Mouse (Mus musculus): ENCODE measurements at regions not wholly inside any gene's neighbourhood (a gene's known extent, or its start where the extent isn't known, plus 50 kb on each side); places are given as distances from the start of the nearest gene placed in this dataset.
A peak's percentile ranks its signal among the peaks of the same experiment; 100 is the strongest.
"Not testable (repeated sequence)": the region's sequence is repeated elsewhere in the genome, so short reads cannot be mapped to it uniquely, and the experiment has no call there.

DNA sequence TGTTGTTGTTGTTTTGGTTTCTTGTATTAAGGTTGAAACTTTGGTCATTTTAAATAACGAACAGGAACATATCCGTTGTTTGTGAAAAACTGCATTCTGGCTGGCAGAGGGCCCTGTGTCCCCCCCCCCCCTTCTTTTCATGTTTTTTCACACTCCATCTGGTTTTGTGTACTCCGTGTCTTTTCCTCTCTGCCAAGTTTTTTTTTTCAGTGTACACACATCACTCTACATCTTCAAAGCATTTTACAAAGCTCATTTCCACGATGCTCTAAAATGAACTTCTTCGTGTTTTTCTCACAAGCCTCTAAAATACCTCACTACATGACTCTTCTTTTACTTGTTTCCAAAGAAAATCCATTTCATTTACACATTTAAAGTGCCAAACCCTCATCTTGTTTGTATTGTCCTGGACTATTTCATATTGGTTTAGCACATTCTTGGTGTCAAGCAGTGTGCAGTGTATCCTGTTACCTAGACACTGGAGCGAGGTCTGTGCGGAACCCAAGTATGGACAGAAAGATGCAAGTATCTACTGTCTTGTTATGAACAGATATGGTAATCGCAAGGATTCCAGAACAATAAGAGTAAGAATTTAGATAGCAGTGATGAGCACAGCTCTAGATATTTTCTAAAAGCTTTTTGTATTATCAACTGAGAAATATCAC, 503.5 kb upstream of the Hsf2 start:
- Histone ChIP-seq H3K9me3 (no peaks in the 10 kb centered on the region), H3K4me2 (no peak overlapping the region), H3K27me3 (no peaks in the 10 kb centered on the region), H3K36me3 (no peaks in the 10 kb centered on the region), H3K4me1 (replicated peaks) (no peaks in the 10 kb centered on the region), H3K9ac (no peak overlapping the region), H3K4me3 (no peak overlapping the region), H3K27ac (replicated peaks) (no peak overlapping the region)
- ATAC-seq (ENCODE audit: low read depth), result no peak
- WGBS, result 73% methylated on average over 8 of the region's 8 CpGs

GRCm38 (mm10) chr10:56994969-56995368, 491.2 kb upstream of the Hsf2 start:
- H3K9me3 ChIP-seq, result no peaks in the 10 kb centered on the region
- H3K36me3 ChIP-seq, result no peaks in the 10 kb centered on the region
- 87% methylated on average over 3 of the region's 3 CpGs for WGBS
- H3K4me1 ChIP-seq (replicated peaks), result no peaks in the 10 kb centered on the region
- ATAC-seq (ENCODE audit: low read depth), result no peak
- no peak overlapping the region for H3K4me3 ChIP-seq
- no peak overlapping the region for H3K4me2 ChIP-seq
- H3K27ac ChIP-seq (replicated peaks), result no peak overlapping the region
- no peak overlapping the region for H3K9ac ChIP-seq
- H3K27me3 ChIP-seq, result no peaks in the 10 kb centered on the region

DNA sequence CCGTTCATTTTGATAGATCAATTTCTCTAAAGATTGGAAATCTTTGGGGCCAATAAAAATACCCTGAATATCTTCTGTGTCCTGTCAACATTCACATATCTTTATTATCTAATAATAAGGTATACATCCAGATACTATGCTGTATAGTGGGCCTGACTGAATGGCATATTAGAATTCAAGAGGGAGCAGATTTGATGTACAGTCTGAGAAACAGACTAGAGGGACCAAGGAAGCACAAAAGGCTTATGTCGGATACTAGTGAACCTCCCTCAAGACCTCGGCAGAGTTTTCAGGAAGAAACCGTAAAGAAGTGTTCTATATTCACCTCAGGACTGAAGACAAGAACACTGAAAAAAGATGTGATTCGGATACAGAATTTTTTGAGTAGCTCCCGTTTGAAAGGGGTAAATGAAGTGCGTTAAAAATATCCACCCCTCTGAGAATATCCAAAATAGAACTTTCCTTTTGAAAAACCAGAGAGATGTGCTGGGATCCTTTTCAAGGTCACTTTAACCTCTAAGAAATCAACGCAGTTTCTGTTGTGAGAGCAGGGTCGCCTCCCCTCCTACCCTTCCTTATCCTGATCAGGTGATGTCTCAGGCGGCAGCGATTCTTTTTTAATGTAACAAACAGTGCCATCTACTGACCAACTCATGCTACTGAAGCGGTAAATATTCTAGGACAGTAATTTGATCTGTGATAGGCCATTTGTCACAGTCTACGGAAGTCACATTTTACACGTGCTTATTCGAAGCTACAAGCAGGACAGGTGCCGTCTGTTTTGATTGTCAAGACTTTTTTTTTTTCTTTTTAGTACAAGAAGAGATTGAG, 485.1 kb upstream of the Hsf2 start:
- H3K4me1 ChIP-seq (replicated peaks), result 0 out of 2 replicates have a peak, but pooled peaks cover 4% of the 10 kb centered on the region
- 21% methylated on average over 16 of the region's 16 CpGs for WGBS
- no peaks in the 10 kb centered on the region for H3K36me3 ChIP-seq
- no peaks in the 10 kb centered on the region for H3K9me3 ChIP-seq
- no peak overlapping the region for H3K27ac ChIP-seq (replicated peaks)
- peak overlapping the region; percentile 44 for H3K4me2 ChIP-seq
- ATAC-seq (ENCODE audit: low read depth), result peak; percentile 93
- H3K4me3 ChIP-seq, result peak overlapping the region; percentile 10; the same call in 1 of the 2 replicates
- no peaks in the 10 kb centered on the region for H3K27me3 ChIP-seq
- no peak overlapping the region; the same call in 1 of the 2 replicates for H3K9ac ChIP-seq

DNA sequence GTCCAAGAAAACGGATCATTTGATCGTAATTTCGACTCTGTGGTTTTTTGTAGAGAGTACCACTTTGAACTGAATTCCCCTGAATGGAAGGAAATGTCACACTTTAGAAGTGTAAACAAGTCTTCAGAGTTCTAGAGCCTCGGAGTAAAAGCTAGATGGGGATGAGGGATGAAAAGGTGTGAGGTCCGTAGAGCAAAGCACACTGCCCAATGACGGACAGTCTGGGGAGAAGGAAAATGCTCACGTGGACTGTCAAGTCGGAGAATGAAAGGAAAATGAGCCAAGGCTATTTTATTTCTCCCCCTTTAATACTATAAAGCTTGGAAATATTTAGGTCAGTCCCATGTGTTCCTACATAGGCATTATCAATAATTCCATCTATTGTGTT, 484.5 kb upstream of the Hsf2 start:
- Histone ChIP-seq H3K4me2 (peak overlapping the region; percentile 44), H3K4me1 (replicated peaks) (0 out of 2 replicates have a peak, but pooled peaks cover 4% of the 10 kb centered on the region), H3K27me3 (no peaks in the 10 kb centered on the region), H3K4me3 (no peak overlapping the region), H3K9me3 (no peaks in the 10 kb centered on the region), H3K36me3 (no peaks in the 10 kb centered on the region), H3K9ac (no peak overlapping the region), H3K27ac (replicated peaks) (no peak overlapping the region)
- ATAC-seq (ENCODE audit: low read depth), result peak; percentile 61; the same call in 1 of the 2 replicates
- WGBS, result 66% methylated on average over 8 of the region's 8 CpGs

DNA sequence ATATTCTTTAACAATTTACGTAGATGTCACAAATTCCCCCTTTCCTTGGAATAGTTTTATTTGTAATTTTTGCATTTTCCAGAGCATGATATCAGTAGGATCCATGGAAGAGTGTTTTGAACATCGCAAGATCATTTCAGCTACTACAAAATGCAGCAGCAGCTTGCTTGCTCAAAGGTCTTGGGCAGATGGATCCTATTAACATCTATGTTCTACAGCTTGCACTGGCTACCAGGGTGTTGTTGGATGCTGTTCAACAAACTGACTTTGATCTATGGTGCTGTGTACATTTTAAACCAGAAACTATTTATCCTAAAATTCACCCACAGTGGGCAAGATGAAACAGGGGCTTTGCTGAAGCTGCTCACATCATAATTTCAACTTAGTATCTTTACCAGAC, 448.5 kb upstream of the Hsf2 start:
- Histone ChIP-seq H3K4me2 (no peak overlapping the region), H3K36me3 (no peaks in the 10 kb centered on the region), H3K27ac (replicated peaks) (no peak overlapping the region), H3K27me3 (no peaks in the 10 kb centered on the region), H3K9me3 (no peaks in the 10 kb centered on the region), H3K4me3 (no peak overlapping the region), H3K9ac (no peak overlapping the region), H3K4me1 (replicated peaks) (no peaks in the 10 kb centered on the region)
- WGBS, result 89% methylated on average over 2 of the region's 2 CpGs
- ATAC-seq (ENCODE audit: low read depth), result no peak

DNA sequence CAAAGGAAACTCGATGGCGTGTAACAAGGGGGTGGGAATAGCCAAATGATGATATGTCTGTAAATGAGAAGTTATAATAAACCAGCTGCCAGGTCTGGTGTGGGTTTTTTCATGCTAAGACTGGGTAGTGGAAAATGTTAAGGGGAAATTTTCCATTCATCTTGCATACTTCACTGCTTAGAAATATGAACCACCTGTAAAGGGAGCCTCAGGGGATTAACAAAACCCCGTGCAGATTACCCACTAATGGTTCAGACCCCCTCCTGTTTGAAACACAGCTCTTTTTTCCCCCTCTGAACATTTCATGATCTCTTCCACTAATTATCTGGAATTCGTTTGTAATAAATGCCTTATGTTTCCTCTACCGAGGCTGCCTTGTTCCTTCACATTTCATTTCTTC, 446.0 kb upstream of the Hsf2 start:
- ATAC-seq (ENCODE audit: low read depth), result no peak; the same call in 1 of the 2 replicates
- H3K4me1 ChIP-seq (replicated peaks), result no peaks in the 10 kb centered on the region
- WGBS, result 54% methylated on average over 5 of the region's 5 CpGs
- no peaks in the 10 kb centered on the region for H3K9me3 ChIP-seq
- H3K9ac ChIP-seq, result no peak overlapping the region
- H3K4me2 ChIP-seq, result no peak overlapping the region
- no peaks in the 10 kb centered on the region for H3K27me3 ChIP-seq
- H3K4me3 ChIP-seq, result no peak overlapping the region
- H3K27ac ChIP-seq (replicated peaks), result no peak overlapping the region
- H3K36me3 ChIP-seq, result no peaks in the 10 kb centered on the region

DNA sequence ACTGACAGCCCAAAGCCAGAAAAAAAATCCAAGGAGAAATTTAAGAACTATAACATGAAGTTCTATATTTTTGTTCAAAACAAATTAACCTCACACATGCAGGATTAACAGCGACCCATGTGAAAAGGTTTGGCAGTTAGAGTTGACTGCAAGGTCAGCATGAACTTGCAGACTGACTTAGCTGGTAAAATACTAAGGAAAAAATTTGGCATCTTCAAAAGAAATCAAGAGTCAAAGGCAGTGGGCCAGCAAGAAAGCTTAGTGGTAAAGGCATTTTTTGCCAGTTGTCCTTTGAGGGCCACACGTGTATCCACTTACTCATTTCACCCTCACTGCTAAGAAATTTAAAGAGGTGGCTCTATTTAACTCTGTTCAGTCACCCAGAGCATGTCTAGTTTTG, 440.2 kb upstream of the Hsf2 start:
- Histone ChIP-seq H3K4me1 (replicated peaks) (no peaks in the 10 kb centered on the region), H3K9me3 (no peaks in the 10 kb centered on the region), H3K4me2 (no peak overlapping the region), H3K4me3 (no peak overlapping the region), H3K36me3 (no peaks in the 10 kb centered on the region), H3K9ac (no peak overlapping the region), H3K27ac (replicated peaks) (no peak overlapping the region), H3K27me3 (no peaks in the 10 kb centered on the region)
- WGBS, result 89% methylated on average over 2 of the region's 2 CpGs
- no peak for ATAC-seq (ENCODE audit: low read depth)

DNA sequence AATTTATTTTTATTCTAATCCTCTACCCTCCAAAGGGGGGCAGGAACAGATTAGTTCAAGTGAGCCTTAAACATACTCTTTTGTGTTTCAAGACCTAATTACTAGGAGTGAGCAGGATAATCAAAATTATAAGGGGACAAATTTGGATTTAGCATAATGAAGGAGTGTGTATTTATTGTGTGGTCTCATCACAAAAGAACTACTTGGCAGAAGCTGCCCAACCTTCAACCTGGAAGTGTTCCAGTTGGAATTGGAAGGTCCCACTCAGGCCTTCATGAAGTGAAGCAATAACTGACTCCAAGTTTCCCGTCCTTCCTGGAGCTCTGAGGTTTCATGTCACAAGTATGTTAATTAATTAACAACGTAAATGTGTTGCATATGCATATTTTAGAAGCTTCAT, 439.3 kb upstream of the Hsf2 start:
- Histone ChIP-seq H3K9me3 (no peaks in the 10 kb centered on the region), H3K4me2 (no peak overlapping the region), H3K9ac (no peak overlapping the region), H3K27ac (replicated peaks) (no peak overlapping the region), H3K4me3 (no peak overlapping the region), H3K4me1 (replicated peaks) (no peaks in the 10 kb centered on the region), H3K27me3 (no peaks in the 10 kb centered on the region), H3K36me3 (no peaks in the 10 kb centered on the region)
- ATAC-seq (ENCODE audit: low read depth), result no peak
- 76% methylated on average over 2 of the region's 2 CpGs for WGBS

- Histone ChIP-seq H3K27ac (replicated peaks) (no peak overlapping the region), H3K36me3 (no peaks in the 10 kb centered on the region), H3K4me2 (no peak overlapping the region), H3K9me3 (no peaks in the 10 kb centered on the region), H3K4me3 (no peak overlapping the region), H3K27me3 (no peaks in the 10 kb centered on the region), H3K9ac (no peak overlapping the region), H3K4me1 (replicated peaks) (no peaks in the 10 kb centered on the region)
- no peak for ATAC-seq (ENCODE audit: low read depth)
Observed at GRCm38 (mm10) chr10:57047719-57048118, 438.5 kb upstream of the Hsf2 start.

GRCm38 (mm10) chr10:57053375-57053774, 432.8 kb upstream of the Hsf2 start:
- 87% methylated on average over 2 of the region's 2 CpGs for WGBS
- H3K9me3 ChIP-seq; ATAC-seq (ENCODE audit: low read depth); H3K4me1 ChIP-seq (replicated peaks); H3K4me3 ChIP-seq; H3K9ac ChIP-seq; H3K27ac ChIP-seq (replicated peaks); H3K4me2 ChIP-seq; H3K36me3 ChIP-seq; H3K27me3 ChIP-seq: not testable (repeated sequence)

GRCm38 (mm10) chr10:57090131-57090530, 396.1 kb upstream of the Hsf2 start:
- no peaks in the 10 kb centered on the region for H3K36me3 ChIP-seq
- ATAC-seq (ENCODE audit: low read depth), result no peak
- H3K27me3 ChIP-seq, result no peaks in the 10 kb centered on the region
- no peak overlapping the region for H3K4me3 ChIP-seq
- no peak overlapping the region for H3K27ac ChIP-seq (replicated peaks)
- 98% methylated on average over 2 of the region's 2 CpGs for WGBS
- no peak overlapping the region for H3K9ac ChIP-seq
- H3K9me3 ChIP-seq, result no peaks in the 10 kb centered on the region
- H3K4me2 ChIP-seq, result no peak overlapping the region
- no peaks in the 10 kb centered on the region for H3K4me1 ChIP-seq (replicated peaks)

DNA sequence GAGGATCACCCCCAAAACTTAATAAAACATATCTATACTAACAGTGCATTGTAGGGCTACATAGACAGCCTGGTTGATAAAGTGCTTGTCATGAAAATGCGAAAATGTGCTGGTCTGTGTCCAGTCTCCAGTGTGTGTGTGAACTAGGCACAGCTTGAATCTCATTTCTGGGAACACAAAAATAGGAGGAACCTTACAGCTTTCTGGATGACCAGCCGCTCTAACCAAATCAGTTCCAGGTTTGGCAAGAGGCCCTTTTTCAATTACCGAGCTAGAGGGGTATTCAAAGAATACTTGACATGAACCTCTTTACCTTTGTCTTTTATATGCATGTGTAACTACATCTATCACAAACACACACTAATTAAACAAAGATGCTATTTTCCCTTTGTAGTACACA, 390.3 kb upstream of the Hsf2 start:
- no peak overlapping the region for H3K27ac ChIP-seq (replicated peaks)
- no peak for ATAC-seq (ENCODE audit: low read depth)
- H3K9ac ChIP-seq, result no peak overlapping the region
- no peaks in the 10 kb centered on the region for H3K27me3 ChIP-seq
- H3K4me1 ChIP-seq (replicated peaks), result no peaks in the 10 kb centered on the region
- H3K9me3 ChIP-seq, result no peaks in the 10 kb centered on the region
- 79% methylated on average over 3 of the region's 3 CpGs for WGBS
- H3K36me3 ChIP-seq, result no peaks in the 10 kb centered on the region
- no peak overlapping the region for H3K4me2 ChIP-seq
- H3K4me3 ChIP-seq, result no peak overlapping the region

All from neural tube, embryonic 13.5 days (tissue).